Mouse (Mus musculus) adrenal gland, postnatal 0 days (tissue): Measurements from ENCODE around the gene Olfr1102. TPM values are rescaled to one million over a fixed set of nuclear protein-coding genes. Genes with fewer than 3 reads are reported as not detected.

Experiments used
- polyA plus RNA-seq: library from polyadenylated mRNA; unstranded; fragments of >200 nt; fragmentation: Nextera tagmentation; extraction: Ambion mirVana; gene quantifications from 2 replicates; pipeline ENCODE4 v1.2.1, GENCODE M21; 2015

The Olfr1102 gene
- polyA plus RNA-seq, result not detected in 2 replicates

DNA sequence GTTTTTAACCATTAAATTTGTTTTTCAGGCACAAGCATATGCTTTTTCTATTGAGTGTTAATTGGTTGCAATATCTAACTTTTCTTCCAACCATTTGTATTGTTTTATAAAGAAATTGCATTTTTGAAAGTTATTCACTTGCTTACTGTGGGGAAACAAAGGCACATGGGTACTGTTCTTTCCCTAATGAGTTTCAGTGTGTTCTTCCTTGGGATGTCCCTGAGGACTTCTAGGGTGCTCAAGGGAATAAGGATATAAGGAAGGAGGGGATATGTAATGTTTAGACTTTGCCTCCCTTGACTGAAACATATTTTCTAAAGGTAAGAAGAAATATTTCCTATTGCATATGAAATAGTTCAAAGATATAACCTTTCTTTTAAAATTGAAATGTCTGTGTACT, at the start of gene Olfr1102:
Olfr1102 (plus strand) TSS at position 301 of the 400 bp plus-strand sequence.

DNA sequence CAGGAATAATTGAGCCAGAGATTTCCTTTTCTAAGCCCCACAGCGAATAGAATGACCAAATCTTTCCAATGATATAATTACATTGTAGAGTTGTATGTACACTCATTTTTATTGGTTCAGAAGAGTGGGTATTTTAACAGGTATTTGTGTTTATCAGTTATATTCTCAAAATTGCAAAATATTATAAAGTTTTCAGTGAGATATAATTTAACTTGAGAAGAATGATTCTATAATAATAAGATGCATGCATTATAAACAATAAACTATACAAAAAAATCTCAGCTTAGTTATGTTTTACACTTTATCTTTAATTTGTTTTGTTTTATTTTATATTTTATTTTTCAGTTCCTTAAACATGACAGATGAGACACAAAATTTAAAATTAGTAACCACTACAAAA, 37.6 kb upstream of the Olfr1102 start, which contains the start of gene Olfr1099:
Olfr1099 (minus strand) TSS at position 101 of the 400 bp plus-strand sequence.

DNA sequence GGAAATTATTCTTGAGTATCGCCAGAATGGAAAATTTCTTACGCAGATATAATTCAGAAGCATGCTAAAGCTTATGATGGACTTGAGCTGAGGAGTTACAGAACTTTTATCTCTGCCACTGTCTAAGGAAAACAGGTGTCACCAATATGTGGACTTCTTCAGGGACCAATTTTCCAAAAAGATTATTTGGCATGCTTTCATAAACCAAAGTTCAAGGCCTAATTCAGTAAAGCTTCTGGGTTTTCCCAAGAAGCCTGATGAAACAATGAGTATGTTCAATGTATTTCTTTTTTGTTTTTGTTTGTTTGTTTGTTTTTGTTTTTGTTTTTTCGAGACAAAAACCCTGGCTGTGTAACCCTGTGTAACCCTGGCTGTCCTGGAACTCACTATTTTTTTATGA, 18.3 kb upstream of the Olfr1102 start, which contains the start of gene Olfr1100:
Olfr1100 (minus strand) TSS at position 101 of the 400 bp plus-strand sequence.

DNA sequence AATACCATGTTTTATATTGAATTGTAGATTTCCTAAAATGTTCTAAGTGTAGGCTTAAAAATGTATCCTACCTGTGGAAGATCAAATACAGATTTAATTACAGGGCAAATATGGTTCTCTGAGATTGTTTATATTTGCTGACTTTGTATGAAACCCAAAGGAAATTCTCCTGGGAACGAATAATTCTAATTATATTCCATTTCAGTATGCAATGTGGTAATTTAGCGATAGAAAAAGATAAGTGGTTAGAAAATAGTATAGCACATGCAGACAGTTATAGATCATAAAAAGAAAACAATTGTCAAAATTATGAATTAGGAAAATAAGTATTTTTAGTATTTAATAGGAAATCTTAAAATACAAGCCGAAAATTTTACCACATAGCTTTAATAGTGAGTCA, 7.1 kb upstream of the Olfr1102 start, which contains the start of gene Olfr1101:
Olfr1101 (minus strand) TSS at position 101 of the 400 bp plus-strand sequence.

DNA sequence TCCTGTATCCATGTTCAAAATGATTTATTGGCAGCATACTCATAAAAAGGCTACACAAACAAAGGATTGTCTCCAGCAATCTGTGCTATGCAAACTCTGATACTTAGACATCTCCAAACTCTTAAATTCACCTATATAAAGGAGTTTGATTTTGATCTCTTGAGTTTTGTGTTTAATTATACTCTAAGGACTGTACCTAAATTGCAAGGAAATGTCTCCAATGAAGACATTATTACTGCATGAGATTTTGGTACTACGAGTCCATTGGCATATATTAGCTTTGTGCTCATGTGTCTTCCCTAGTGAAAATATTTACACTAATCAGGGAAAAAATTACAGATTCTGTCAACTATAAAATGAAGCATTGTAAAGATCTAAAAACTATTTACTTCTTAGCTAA, 28.8 kb downstream of the Olfr1102 start, which contains the start of gene Olfr1104:
Olfr1104 (minus strand) TSS at position 101 of the 400 bp plus-strand sequence.

DNA sequence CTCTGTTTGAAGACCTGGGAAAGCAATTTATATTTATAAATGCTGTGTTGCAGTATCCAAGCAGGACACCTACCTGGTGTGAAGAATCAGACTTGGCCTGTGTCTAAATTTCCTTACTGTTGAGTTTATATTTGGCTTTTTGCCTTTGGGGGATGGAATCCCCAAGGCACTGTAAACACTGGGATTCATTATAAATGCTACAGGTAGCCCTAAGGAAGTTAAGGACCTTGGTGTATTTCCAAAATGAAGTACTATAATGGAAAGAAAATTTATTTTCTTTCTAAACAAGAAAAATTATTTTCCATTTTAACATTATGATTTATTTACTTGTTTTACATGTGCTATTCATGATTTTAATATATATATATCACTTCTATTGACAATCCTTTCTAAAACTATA, 38.2 kb downstream of the Olfr1102 start, which contains the start of gene Olfr1105:
Olfr1105 (minus strand) TSS at position 101 of the 400 bp plus-strand sequence.

DNA sequence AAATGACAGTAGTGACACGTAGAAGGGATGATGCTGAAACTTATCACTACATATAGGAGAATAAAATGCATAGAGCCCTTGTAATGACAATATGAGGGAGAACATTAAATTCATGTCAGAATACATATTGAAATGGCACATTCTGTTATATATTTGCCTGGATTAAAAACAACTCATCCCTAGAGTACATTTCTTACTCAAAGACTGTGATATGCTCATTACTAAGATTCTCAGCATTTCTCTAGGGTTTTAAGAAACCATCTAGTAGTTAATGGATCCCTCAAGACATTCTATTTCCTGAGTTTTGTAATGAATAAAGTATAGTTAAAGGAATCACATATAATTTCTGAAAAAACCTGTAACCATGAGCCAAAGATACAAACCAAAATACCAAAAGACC, 54.0 kb downstream of the Olfr1102 start, which contains the start of gene Olfr1106:
Olfr1106 (minus strand) TSS at position 101 of the 400 bp plus-strand sequence.

Other genes with a start within 250 kb of the Olfr1102 start
- not detected in 2 replicates for gene Olfr1090, start 239.4 kb upstream of the Olfr1102 start, polyA plus RNA-seq
- gene Olfr1093, start 215.9 kb upstream of the Olfr1102 start, polyA plus RNA-seq, result not detected in 2 replicates
- not detected in 2 replicates for gene Olfr141, start 188.4 kb upstream of the Olfr1102 start, polyA plus RNA-seq
- gene Olfr1094, start 173.7 kb upstream of the Olfr1102 start, polyA plus RNA-seq, result not detected in 2 replicates
- gene Olfr1095, start 146.7 kb upstream of the Olfr1102 start, polyA plus RNA-seq, result not detected in 2 replicates
- gene Gm13723, start 123.6 kb upstream of the Olfr1102 start, polyA plus RNA-seq, result not detected in 2 replicates
- gene Olfr1097, start 106.2 kb upstream of the Olfr1102 start, polyA plus RNA-seq, result not detected in 2 replicates
- gene Olfr1098, start 73.9 kb upstream of the Olfr1102 start, polyA plus RNA-seq, result not detected in 2 replicates
- not detected in 2 replicates for gene Olfr1099, start 37.7 kb upstream of the Olfr1102 start, polyA plus RNA-seq
- not detected in 2 replicates for gene Olfr1100, start 18.4 kb upstream of the Olfr1102 start, polyA plus RNA-seq
- not detected in 2 replicates for gene Olfr1101, start 7.2 kb upstream of the Olfr1102 start, polyA plus RNA-seq
- gene Olfr1104, start 28.7 kb downstream of the Olfr1102 start, polyA plus RNA-seq, result not detected in 2 replicates
- gene Olfr1105, start 38.1 kb downstream of the Olfr1102 start, polyA plus RNA-seq, result not detected in 2 replicates
- gene Olfr1106, start 53.9 kb downstream of the Olfr1102 start, polyA plus RNA-seq, result not detected in 2 replicates
- gene Olfr1107, start 77.4 kb downstream of the Olfr1102 start, polyA plus RNA-seq, result not detected in 2 replicates
- gene Olfr1109, start 97.6 kb downstream of the Olfr1102 start, polyA plus RNA-seq, result not detected in 2 replicates
- gene Olfr259, start 116.2 kb downstream of the Olfr1102 start, polyA plus RNA-seq, result not detected in 2 replicates
- gene Olfr1110, start 141.9 kb downstream of the Olfr1102 start, polyA plus RNA-seq, result not detected in 2 replicates
- not detected in 2 replicates for gene Olfr1111, start 154.2 kb downstream of the Olfr1102 start, polyA plus RNA-seq
- not detected in 2 replicates for gene Olfr1112, start 189.4 kb downstream of the Olfr1102 start, polyA plus RNA-seq
- gene Olfr1113, start 210.6 kb downstream of the Olfr1102 start, polyA plus RNA-seq, result not detected in 2 replicates
- gene Olfr1115, start 249.6 kb downstream of the Olfr1102 start, polyA plus RNA-seq, result not detected in 2 replicates